Mouse (Mus musculus) heart, embryonic 14.5 days (tissue): ENCODE results near the gene Zmym4. TPM values are rescaled to one million over a fixed set of nuclear protein-coding genes. Genes with fewer than 3 reads are reported as not detected.

ENCODE experiments used
- ATAC-seq: fragments of 200-750 bp; cut with Nextera tagmentation; 2 replicates; pipeline ENCODE4 v1.8.0; 2017; ENCODE audit warnings: low read depth, moderate TSS enrichment; ENCODE audit not compliant: insufficient number of reproducible peaks, insufficient read depth, low FRiP score
- H3K27ac ChIP-seq, 2 experiments: fragments of 200-500 bp in 1 of 2; fragments of 300-500 bp in 1 of 2; sonication (generic) in 1 of 2; replicated peaks in 1 of 2; 2 replicates each; pipeline ENCODE4 v1.5.1; 2012 to 2014; ENCODE audit warnings: low read depth in 2 of 2, low read length in 2 of 2, control low read depth in 1 of 2, mild to moderate bottlenecking in 1 of 2, mixed read lengths in 1 of 2; ENCODE audit not compliant: control insufficient read depth in 1 of 2, insufficient read depth in 1 of 2
- H3K27me3 ChIP-seq: fragments of 300-500 bp; sonication (generic); 2 replicates; pipeline ENCODE4 v1.6.1; 2014; ENCODE audit warnings: mild to moderate bottlenecking, low read length, control low read depth; ENCODE audit not compliant: control insufficient read depth, insufficient read depth
- H3K36me3 ChIP-seq: fragments of 300-500 bp; sonication (generic); 2 replicates; pipeline ENCODE4 v1.6.1; 2014; ENCODE audit warnings: mild to moderate bottlenecking, control low read depth, low read length, mixed read lengths; ENCODE audit not compliant: control insufficient read depth, insufficient read depth
- H3K4me1 ChIP-seq, 2 experiments: fragments of 200-500 bp in 1 of 2; fragments of 300-500 bp in 1 of 2; sonication (generic) in 1 of 2; 2 replicates each; pipeline ENCODE4 v1.6.1; 2012 to 2014; ENCODE audit warnings: low read length in 2 of 2, control low read depth in 1 of 2, mixed read lengths in 1 of 2; ENCODE audit not compliant: control insufficient read depth in 2 of 2, insufficient read depth in 2 of 2
- H3K4me2 ChIP-seq: fragments of 300-500 bp; sonication (generic); 2 replicates; pipeline ENCODE4 v1.6.1; 2014; ENCODE audit warnings: mild to moderate bottlenecking, low read length
- H3K4me3 ChIP-seq, 2 experiments: fragments of 200-500 bp in 1 of 2; fragments of 300-500 bp in 1 of 2; sonication (generic) in 1 of 2; 2 replicates each; pipeline ENCODE4 v1.5.1; 2012 to 2014; ENCODE audit warnings: low read length in 2 of 2, mild to moderate bottlenecking in 2 of 2, control low read depth in 1 of 2, low read depth in 1 of 2, moderate library complexity in 1 of 2; ENCODE audit not compliant: control insufficient read depth in 1 of 2, insufficient read depth in 1 of 2
- H3K9ac ChIP-seq: fragments of 300-500 bp; sonication (generic); 2 replicates; pipeline ENCODE4 v1.6.1; 2014; ENCODE audit warnings: mild to moderate bottlenecking, low read length
- H3K9me3 ChIP-seq: fragments of 300-500 bp; sonication (generic); 2 replicates; pipeline ENCODE4 v1.6.1; 2016; ENCODE audit warnings: low read length, control low read depth; ENCODE audit not compliant: control insufficient read depth
- WGBS: fragments of 180-500 bp; shearing (Covaris S2); extraction: QIAGEN DNeasy Blood & Tissue Kit; methylation state at CpG from one replicate; pipeline ENCODE4 v1.1.7; 2014; 5-methylcytosine and 5-hydroxymethylcytosine counted together
- polyA plus RNA-seq: library from polyadenylated mRNA; unstranded; fragments of >200 nt; fragmentation: Nextera tagmentation; extraction: Ambion mirVana; gene quantifications from 2 replicates; pipeline ENCODE4 v1.2.1, GENCODE M21; 2014

Gene Zmym4
- polyA plus RNA-seq, 1 experiment from 2014 or later, result 17.8 TPM

GRCm38 (mm10) chr4:126840996-126841560 is 126.9 kb downstream of the Zmym4 start:
- Histone ChIP-seq H3K4me1 (no peaks in the 10 kb centered on the region; a peak in 2 of 4 replicates), H3K9ac (no peak overlapping the region), H3K4me3 (no peak overlapping the region), H3K27me3 (no peaks in the 10 kb centered on the region), H3K36me3 (peaks cover 51% of the 10 kb centered on the region), H3K9me3 (no peaks in the 10 kb centered on the region), H3K4me2 (no peak overlapping the region), H3K27ac (no peak overlapping the region)
- no peak for ATAC-seq
- whole genome bisulfite sequencing, result 91% methylated on average over 15 of the region's 15 CpGs

DNA sequence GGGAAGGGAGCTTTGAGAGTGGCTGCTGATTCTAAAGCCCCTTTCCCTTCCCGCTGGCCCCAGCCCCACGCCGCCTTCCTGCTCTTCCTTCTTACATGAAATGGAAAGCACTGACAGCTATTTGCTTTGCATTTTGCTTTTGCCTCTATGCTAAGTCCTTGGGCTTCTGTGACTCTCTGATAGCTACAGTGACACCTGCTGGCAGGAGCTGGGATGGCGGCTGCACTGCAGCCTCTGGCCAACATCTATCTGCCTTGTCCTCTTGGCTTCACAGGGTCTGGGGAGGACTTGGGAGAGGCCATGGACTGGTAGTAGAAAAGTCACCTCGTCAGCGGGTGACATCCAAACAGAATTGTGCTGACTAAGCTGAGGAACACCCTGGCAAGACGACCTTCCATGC is 128.1 kb downstream of the Zmym4 start:
- no peak for ATAC-seq
- Histone ChIP-seq H3K27ac (no peak overlapping the region), H3K4me2 (no peak overlapping the region), H3K27me3 (no peaks in the 10 kb centered on the region), H3K9ac (no peak overlapping the region), H3K4me1 (no peaks in the 10 kb centered on the region; a peak in 2 of 4 replicates), H3K9me3 (no peaks in the 10 kb centered on the region), H3K4me3 (no peak overlapping the region), H3K36me3 (peaks cover 61% of the 10 kb centered on the region)
- WGBS, result 7% methylated on average over 7 of the region's 7 CpGs

DNA sequence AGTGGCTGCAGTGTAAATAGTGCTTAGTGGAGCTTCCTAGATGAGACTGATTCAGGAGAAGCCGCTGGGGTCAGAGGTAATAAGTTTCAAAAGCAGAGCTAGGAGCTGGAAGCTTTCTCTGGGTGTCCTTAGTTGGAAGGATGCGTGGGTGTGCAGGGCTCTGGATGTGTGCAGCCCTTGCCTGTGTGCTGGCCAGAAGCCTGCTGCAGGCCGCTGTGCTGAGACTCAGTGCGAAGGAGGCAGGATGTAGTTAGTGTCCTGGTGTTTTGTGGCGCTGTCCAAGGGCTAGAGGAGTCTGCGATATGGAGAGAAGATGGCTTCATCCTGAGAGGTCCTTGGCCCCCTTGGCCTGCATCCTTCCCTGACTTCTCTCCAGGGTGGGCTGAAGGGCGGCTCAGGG is 129.1 kb downstream of the Zmym4 start:
- no peaks in the 10 kb centered on the region; a peak in 2 of 4 replicates for H3K4me1 ChIP-seq
- no peak for ATAC-seq
- no peak overlapping the region for H3K4me2 ChIP-seq
- peak overlapping the region; percentile 17 to 28; a peak in 1 of 4 replicates for H3K27ac ChIP-seq
- WGBS, result 69% methylated on average over 7 of the region's 7 CpGs
- H3K9ac ChIP-seq, result no peak overlapping the region
- H3K9me3 ChIP-seq, result no peaks in the 10 kb centered on the region
- no peak overlapping the region for H3K4me3 ChIP-seq
- peaks cover 63% of the 10 kb centered on the region for H3K36me3 ChIP-seq
- H3K27me3 ChIP-seq, result no peaks in the 10 kb centered on the region

- no peaks in the 10 kb centered on the region for H3K9me3 ChIP-seq
- no peak for ATAC-seq
- H3K9ac ChIP-seq, result no peak overlapping the region
- H3K36me3 ChIP-seq, result peaks cover 51% of the 10 kb centered on the region
- no peak overlapping the region for H3K4me2 ChIP-seq
- H3K4me1 ChIP-seq, result peaks cover 3 to 6% of the 10 kb centered on the region in 2 experiments; a peak in 2 of 4 replicates
- H3K27me3 ChIP-seq, result no peaks in the 10 kb centered on the region
- WGBS, result 96% methylated on average over 5 of the region's 5 CpGs
- no peak overlapping the region for H3K4me3 ChIP-seq
- H3K27ac ChIP-seq, result no peak overlapping the region
These were observed 136.8 kb downstream of the Zmym4 start for GRCm38 (mm10) chr4:126831122-126831521.

- Histone ChIP-seq H3K9ac (no peak overlapping the region), H3K36me3 (peaks cover 7% of the 10 kb centered on the region; the same call in 1 of the 2 replicates), H3K4me3 (no peak overlapping the region), H3K27me3 (no peaks in the 10 kb centered on the region), H3K27ac (peak overlapping the region; percentile 2 to 38; a peak in 2 of 4 replicates), H3K4me2 (no peak overlapping the region), H3K9me3 (no peaks in the 10 kb centered on the region), H3K4me1 (peaks cover 3 to 15% of the 10 kb centered on the region in 2 experiments; a peak in 3 of 4 replicates)
- no peak for ATAC-seq
- WGBS, result 57% methylated on average over 5 of the region's 5 CpGs
These were observed 144.0 kb downstream of the Zmym4 start for GRCm38 (mm10) chr4:126823917-126824316.

DNA sequence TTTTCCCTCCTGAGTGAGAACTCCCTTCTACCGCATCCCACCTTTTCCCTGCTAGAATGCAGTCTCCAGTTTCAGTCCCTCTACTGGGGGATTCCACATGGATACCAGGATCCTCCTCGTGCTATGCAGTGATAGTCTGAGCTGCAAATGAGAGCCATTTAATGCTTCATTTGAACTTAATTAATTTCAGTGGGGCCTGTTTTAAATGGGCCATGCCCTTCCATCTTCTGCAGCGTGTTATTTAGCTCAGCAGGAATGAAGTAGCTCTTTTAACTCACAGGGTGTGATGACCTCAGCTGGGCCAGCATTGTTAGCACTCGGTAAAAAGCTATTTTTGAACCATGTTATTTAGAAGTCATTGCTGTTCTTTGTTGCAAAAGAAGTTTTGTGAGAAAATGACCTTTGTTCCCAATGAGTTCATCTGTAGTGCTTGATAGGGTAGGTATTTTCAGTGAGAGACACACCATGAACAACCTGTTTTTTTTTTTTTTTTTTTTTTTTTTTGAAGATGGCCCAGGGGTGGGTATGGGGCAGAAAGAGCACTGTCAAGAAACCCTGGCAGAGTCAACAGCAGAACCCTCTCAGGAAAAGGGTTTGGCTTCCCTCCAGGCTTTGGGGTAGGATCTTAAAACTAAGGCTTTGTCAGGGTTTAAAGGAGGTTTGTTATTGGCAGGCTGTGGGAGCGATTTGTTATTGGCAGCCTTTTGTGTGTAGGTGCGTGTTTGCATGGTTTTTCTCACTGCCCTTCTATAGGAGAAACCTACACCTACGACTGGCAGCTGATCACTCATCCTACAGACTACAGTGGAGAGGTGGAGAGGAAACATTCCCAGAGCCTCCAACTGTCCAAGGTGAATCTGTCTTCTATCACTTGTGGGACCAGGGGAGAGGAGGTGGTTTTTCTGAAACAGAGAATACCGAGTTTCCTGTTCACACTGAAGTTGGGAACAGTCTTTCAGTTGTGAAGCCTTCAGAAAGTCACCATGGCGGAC is 144.7 kb downstream of the Zmym4 start:
- H3K9me3 ChIP-seq, result no peaks in the 10 kb centered on the region
- no peaks in the 10 kb centered on the region for H3K27me3 ChIP-seq
- no peak overlapping the region for H3K4me3 ChIP-seq
- H3K27ac ChIP-seq, result peak overlapping the region; percentile 2 to 38
- no peak overlapping the region for H3K4me2 ChIP-seq
- H3K4me1 ChIP-seq, result peaks cover 0 to 10% of the 10 kb centered on the region in 2 experiments; a peak in 2 of 4 replicates
- peaks cover 8% of the 10 kb centered on the region; the same call in 1 of the 2 replicates for H3K36me3 ChIP-seq
- ATAC-seq, result no peak
- 59% methylated on average over 9 of the region's 9 CpGs for WGBS
- H3K9ac ChIP-seq, result no peak overlapping the region

- Histone ChIP-seq H3K27me3 (no peaks in the 10 kb centered on the region), H3K4me2 (no peak overlapping the region), H3K9me3 (no peaks in the 10 kb centered on the region), H3K27ac (no peak overlapping the region), H3K9ac (no peak overlapping the region), H3K4me3 (no peak overlapping the region), H3K36me3 (peaks cover 31% of the 10 kb centered on the region), H3K4me1 (peaks cover 3 to 5% of the 10 kb centered on the region in 2 experiments; a peak in 3 of 4 replicates)
- 81% methylated on average over 5 of the region's 5 CpGs for WGBS
- no peak for ATAC-seq
These were observed 153.1 kb downstream of the Zmym4 start for GRCm38 (mm10) chr4:126814854-126815253.
